Mouse (Mus musculus): ENCODE measurements at regions not wholly inside any gene's neighbourhood (a gene's known extent, or its start where the extent isn't known, plus 50 kb on each side); places are given as distances from the start of the nearest gene placed in this dataset.
A peak's percentile ranks its signal among the peaks of the same experiment; 100 is the strongest.

DNA sequence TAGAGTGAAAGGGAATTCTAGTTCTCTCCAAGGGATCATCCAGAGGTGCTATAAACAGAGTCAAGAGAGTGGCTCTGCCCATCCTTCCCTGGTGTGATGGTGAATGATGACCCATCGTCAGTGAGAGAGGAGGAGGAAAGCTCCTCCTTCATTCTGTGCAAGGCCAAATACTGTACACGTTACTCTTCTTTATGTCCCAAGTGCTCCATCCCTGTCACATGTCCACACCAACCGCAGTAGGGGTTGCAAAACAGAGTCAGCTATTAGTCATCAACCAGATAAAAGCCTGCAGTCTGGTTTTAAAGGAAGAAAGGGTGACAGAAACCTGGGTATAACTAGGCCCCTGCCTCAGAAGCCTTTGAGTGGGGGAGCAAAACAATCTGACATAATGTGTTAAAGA lies 512.2 kb downstream of the Ccdc171 start:
- DNase-seq: no peak

DNA sequence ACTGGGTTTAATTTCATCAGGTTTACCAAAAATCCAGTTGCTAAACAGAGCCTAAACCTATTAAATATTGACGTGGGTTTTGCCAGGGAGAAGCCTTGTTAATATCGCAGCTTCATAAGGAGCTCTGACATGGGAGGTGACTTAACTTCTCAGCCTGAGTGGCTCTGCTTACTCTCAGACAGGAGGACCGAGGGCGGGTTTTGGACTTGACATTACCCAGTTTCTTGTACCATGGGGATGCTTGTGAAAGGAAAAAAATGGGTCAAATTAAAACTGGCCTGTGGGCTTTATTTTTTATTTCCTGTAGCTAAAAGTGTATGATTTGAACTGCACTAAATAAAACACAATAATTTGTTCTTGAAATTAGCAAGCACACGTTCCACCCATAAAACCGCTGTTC lies 524.9 kb downstream of the Ccdc171 start:
- no peak for DNase-seq

DNA sequence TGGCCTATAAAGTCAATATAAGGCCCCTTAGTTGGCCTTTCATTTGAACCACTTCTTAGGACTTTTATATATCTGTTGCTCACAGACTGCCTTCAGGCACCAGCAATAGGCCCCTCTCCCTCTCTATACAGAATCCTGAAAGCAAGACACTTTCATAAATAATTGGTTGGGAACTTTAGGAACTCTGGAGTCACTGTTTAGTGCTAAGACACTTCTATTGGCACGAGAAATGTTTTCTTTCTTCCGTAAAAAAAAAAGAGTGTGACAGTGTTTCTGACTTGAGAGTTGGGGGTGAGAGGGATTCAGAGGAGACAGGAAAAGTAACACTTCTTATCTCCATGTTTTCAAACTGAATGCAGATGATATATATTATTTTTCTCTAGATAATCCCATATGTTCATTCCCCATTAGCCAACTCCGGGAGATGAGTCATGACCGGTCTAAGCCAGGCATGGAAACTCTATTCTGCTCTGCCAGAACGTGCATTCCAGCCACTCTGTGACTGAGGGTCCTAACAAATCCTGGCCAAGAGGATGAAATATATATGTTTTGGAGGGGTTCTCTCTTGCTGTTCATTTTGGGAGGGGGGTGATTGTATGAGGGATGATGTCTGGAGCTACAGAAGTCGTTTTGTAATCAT lies 531.6 kb downstream of the Ccdc171 start:
- DNase-seq: no peak

DNA sequence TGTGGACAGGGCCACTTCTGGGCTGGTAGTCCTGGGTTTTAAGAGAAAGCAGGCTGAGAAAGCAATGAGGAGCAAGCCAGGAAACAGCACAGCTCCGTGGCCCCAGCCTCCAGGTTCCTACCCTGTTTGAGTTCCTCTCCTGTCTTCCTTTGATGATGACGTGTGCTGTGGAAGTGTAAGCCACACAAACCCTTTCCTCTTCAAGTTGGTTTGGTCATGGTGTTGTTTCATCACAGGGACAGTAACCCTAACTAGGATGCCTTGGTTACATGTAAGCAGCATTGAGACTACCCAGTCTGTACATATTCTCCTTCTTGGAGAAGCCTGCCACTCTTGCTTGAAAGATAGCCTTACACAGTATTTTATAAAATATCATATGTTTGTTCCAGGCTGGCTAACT lies 534.8 kb downstream of the Ccdc171 start:
- no peak for DNase-seq

DNA sequence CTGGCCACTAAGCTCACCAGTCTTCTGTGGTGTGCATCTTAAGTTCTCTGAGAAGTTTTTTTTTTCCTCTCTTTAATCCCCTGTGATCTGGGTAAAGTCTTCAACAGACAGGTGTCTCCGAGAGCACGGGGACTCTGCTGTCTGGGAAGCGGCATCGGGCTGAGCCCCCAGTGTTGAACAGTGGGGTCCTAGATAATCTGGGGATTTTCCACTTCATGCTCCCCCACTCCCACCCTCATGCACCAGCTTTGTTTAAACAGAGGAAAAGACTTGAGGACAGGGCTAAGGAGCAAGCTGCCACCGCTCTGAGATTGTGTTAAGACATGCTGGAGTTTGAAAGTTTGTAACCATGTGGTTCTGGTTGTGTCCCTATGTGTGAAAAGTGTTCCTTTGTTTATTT lies 538.4 kb downstream of the Ccdc171 start:
- DNase-seq: no peak

DNA sequence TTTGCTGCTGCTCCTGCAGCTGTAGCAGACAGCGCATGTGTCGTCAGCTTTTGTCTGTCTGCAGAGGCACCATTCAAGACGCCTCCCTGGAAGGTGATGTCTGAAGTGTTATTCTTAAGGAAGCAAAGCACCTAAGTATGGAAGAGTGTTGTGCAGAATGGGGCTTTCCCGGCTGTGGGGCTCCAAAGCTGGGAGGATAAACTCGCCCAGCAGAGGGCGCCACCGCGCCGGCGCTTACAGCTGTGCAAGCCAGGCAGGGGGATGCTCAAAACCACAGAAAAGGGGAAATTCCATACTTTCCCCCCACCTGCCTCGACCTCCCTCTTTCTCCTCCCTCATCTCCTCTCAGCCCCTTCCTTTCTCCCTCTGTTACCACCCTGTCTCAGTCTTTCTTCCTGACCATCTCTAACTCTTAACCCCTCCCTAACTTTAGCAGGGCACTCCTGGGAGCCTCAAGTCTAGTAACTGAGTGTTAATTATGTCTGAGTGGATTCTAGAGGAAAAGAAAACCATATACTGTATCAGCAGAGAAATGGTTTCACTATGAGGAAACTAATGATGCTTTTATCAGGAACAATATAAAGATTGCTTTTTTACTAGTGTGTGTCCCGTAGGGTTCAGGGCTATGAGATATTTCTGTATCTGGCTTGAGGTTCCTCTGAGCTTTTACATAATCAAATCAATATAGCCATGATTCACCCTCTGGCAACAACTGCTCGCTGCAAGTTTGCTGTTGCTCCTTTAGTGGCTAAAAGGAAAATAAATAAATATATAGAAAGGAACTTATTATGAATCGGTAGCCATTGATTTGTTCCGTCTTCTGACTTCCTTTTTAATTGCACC lies 539.5 kb downstream of the Ccdc171 start:
- DNase-seq: peak; percentile 47

DNA sequence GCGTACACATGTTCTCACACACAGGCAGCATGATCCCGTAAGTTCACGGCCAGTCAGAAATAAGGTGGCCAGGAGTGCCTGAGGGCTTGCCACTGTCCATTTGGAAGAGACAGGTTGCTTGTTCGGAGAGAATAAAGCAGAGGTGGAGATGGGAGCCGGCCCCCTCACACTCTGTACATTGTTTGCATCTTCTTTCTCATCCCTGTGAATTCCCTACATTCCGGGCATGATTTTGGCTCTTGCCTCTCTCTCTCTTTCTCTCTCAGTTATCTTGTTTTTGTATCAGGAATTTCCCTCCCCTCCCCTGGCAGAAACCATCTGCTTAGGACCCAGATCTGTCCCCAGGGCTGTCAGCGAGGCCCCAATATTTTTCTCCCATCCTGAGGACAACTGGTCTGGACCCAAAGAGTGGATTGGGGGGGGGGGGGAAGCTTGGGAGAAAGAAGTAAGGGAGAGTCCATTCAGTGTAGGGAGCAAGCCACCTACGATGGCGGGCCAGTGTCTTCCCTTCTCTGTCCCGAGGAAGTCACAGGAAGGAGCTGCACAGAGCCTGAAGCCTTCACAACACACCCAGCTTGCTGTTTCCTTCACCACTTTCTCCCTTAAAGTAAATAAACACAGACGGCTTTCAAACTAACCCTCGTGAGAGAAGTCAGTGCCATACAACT lies 540.2 kb downstream of the Ccdc171 start:
- DNase-seq: no peak

DNA sequence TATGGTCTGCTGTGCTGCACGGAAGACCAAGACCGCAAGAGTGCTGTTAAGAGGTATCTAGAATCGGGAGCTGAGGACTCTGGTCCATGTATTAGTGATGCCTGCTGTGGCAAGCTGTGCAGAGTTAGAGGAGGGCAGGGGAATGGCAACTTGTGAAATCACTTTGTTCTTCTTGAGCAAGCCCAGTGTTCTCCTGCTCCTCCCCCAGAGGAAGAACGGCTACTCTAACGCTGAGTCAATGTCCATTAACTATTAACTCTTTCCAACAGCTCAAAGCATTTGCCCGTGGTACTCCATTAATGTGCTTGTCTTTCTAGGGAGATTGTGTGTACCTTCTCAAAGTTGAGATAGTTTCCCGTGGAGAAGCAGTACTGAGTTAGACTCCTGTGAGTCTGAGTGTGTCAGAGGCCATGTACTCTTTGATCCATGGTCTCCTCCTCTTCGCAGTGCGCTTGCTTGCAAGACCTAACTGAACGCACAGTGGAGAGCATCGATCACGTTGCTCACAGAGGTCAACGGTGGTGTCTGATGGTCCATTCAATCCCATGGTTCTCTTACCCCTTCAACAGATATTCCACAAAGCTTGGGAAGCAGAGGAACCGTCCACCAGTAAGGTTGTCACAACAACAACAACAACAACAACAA lies 542.7 kb downstream of the Ccdc171 start:
- no peak for DNase-seq

DNA sequence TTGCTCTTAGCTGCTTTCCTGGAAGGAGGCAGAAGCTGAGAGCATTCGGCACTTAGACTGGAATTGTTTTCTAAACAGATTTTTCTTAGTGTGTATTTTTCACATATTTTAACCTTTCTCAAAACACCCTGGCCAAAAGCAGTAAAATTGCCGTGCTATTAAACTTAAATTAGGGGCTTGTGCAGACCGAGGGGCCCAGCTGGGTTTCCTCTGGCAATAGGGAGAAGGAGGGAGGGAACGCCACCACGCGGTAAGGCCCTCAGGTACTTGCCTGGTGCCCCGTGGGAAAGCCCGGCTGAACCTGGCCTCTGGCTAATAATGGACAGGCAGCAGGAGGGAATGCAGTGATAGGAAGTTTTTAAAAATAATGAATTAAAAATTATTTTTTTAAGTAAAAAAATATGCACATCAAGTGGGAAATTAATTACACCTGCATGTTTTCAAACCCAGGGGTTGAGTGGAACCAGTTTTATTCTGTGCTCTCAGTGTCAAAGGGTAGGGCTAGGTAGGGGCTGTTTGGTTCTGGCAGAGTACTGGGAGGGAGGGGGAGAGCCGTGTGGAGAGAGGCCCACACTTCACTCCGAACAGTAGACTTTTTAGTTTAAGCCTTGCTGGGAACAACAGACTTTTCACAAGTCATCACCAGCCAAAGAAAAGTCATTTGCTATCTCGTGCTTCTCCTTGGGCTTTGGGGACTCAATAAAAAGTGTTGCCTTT lies 543.8 kb downstream of the Ccdc171 start:
- DNase-seq: no peak

DNA sequence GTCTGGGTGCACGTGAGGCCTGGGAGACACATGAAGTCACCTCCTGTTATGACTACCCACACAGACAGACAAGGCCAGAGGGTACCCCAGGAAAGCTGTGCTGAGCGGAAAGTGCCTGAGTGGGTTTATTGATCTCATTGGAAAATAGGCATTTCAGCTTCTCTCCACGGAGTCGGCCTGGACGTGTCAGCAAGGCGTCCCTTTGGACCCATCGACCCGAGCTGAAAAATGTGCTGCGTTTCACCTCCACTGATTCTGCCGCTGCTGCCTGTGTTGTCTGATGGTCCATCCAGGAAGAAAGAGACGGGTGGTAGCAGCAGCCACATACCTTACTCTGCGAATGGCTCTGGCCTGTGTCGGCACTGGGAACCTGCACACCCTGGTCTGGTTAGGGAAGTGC lies 544.3 kb downstream of the Ccdc171 start:
- DNase-seq: no peak

DNA sequence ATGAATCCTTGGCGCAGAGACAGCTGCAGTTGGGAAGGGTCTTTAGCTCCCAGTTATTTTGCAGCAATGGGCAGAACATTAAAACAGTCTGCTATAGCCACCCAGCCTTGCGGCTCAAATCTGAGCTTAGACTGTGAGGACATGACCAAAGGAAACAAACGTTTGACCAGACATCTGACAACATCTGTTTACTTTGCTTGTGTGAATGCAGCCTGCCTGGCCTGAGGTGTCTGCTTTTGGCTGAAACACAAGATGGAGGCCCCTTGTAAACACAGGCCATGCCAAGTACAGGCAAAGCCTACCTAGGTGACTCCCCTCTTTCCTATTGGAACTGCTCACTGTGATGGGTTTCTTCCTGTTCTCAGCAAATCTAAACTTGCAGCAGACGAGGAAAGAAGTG lies 544.7 kb downstream of the Ccdc171 start:
- no peak for DNase-seq

DNA sequence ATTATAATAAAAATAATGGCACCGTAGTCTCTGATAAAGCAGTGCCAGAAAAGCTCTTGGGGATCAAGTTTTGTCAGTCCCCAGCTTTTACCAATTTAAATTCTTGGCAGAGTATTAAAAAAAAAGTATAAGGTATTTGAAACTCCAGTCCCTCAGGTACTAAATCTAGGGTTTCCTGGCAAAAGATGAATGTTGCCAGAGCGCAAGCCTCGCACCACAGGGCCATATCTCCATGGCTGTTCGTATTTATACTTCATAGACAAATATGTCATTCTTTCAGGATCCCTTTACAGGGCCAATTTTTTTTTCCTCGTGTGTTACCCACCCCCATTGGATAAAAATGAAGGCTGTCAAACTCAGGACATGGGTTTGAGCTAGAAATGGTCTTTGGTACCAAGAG lies 546.8 kb downstream of the Ccdc171 start:
- no peak for DNase-seq

DNA sequence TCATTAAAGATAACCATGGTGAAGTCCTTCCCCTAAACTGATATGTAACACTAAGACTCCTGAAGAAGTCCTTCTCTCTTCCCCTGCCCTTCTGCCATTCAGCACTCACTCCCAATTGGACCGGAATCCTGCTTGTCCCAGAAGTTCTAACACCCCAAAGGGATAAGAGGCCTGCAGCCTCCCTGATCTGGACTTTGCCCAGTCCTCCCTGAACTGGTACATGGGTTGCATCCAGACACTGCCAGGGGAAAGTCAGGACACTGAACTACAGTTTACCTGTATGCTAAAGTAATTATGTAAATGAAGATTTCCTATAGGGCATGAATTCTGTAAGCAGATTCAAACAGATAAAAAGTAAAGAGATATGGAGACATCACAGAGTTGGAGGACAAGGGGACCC lies 551.2 kb downstream of the Ccdc171 start:
- no peak for DNase-seq

DNA sequence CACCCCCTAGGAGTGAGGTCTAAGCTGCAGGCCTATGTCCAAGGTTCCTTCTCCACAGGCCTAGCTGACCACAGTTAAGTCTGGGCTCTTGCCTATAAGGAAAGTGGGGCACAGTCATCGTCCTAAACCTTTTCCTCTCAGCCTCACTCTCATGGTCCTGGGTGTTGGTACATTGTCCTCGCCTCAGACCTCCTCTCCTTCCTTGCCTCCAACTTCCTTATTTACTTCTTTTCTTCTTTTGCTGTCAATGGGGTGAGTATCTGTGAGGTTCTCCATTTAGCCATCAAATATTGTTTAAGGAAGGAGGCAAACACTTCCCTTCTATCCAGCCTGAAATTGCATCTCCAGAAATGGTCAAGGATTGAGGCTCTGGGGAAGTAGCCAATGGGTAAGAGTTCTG lies 554.2 kb downstream of the Ccdc171 start:
- DNase-seq: no peak

DNA sequence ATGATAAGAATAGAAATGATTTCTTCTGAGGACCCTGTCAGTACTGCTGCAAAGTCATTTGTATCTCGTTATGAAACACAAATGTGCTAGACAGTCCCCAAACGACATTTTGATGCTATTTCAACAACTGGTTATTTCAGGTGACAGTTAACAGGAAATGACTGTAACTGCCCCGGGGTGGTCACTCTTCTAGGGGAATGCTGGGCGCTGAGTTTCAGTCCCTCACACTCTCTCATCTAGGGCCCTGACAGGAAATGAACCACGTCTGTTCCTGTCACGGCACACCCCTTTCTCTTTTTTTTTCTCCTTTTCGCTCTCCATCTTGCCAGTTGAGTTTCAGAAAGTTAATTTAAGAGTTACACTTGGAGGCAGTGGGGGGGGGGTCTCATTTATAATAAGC lies 556.2 kb downstream of the Ccdc171 start:
- no peak for DNase-seq

DNA sequence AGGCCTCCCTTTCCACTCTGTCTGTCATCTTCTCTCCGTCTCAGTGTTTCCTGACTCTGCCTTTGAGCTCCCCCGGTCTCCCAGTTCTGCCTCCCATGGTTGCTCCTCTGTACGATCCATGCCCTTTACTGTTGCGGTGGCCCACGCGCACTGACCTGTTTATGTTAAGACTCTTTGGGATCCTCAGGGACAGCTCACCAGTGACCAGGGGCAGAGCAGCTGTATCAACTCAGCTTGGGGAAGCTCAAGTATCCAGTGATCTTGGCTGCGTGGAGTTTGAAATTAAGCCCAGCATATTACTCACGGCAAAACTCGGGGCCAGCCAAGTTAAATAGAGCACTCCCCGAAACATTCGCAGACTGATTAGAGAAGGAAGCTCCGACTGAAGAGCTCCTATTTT lies 562.8 kb downstream of the Ccdc171 start:
- DNase-seq: no peak

DNA sequence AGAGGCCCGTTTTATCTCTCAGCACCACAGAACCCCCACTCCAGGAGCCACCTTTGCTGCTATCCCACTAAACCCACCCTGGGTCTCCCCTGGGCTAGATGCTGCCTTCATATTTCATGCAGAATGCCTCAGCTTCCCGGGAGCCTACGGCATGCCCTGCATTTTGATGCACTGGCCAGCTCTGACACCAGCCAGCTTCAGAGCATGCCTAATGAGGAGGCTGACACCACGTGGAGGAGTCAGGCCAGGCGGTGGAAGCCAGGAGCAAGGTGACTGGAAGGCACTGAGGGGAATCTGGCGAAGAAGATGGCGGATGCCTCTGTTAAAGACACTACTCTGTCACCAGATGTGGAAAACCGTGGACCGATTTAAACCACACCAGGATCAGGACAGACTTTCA lies 567.2 kb downstream of the Ccdc171 start:
- no peak for DNase-seq

DNA sequence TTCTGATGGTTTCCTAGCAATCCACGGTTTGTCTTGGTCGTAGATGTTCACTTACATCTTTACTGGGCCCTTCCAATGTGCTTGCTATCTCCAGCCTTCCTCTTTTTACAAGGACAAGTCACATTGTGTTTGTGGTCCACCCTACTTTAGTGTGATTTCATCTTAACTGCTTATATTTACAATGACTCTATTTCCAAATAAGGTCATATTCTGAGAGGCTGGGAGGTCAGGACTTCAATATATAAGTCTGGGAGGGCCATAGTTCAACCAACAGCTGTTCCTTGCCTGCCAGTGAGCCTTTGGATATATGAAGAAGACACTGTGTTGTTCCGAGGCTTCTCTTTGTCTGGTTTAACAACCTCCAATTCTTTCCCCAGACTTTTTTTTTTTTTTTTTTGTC lies 569.9 kb downstream of the Ccdc171 start:
- DNase-seq: no peak

DNA sequence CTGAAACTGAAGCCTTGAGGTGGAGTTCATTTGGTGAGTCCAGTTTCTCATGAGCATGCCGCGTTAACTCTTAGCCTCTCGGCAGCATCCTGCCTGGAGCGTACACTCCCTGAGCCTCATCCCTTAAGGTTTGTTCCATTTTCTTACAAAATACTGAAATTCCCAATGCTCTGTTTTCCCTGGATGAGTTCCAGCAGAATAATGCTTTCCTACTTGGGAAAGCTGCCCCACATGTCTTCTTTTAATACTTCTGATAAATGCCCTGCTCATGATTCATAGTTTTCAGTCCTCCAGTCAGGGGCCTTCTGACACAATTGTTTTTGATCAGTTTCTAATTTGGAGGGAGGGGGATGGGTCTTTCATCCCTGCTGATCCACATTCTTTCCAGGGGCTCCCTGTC lies 570.7 kb downstream of the Ccdc171 start:
- DNase-seq: no peak

DNA sequence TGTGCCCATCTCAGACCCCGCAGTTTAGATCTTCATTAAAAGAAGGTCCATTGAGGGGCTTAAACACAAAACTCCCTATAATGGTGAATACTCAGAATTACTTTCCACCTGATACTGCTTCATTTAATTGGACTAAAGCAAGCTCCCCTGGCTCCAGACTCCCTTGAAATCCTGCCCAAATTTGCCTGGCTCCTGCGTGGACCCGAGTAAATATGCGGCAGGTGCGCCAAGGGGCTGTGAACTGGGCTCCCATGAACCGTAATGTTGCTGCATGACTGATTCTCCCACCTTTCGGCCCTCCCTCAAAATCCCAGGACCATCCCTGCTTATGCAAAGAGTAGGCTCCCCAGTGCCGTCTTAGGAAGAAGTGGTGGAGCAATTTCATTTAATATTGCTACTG lies 573.7 kb downstream of the Ccdc171 start:
- DNase-seq: no peak

DNA sequence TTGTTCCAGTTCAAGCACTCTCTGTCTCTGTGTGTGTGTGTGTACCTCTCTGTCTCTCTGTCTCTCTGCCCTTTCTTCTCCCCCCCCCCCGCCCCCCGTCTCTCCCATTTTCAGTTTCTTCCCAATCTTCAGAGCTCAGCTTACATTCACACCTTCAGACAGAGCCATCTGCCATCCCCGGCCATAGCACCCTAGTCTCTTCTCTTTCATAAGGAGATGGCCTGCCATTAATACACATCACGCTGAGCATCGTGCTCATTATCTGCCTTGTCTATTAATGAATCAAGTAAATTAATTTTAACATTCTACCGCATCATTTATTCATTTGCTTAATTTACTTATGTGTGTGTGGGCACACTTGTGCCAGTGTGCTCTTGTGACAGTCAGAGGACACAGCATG lies 573.2 kb downstream of the Bnc2 start:
- DNase-seq: no peak

DNA sequence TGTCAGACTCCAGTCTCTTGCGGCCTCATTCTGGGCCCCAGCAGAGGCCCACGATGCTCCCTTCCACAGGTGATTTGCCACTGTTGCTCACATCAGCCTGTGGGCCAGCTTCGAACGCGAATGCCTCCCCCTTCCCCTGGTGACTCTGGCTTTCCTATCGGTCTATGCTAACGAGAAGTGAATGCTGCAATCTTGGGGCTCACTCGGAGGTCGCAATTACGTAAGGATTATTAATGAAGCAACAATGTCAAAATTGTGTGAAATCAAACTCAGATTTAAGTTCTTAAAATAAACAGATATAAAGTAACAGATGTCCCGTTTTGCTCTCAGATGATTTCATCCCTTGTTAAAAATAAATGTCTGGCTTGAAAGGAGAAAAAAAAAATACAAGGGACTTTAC lies 572.3 kb downstream of the Bnc2 start:
- no peak for DNase-seq

DNA sequence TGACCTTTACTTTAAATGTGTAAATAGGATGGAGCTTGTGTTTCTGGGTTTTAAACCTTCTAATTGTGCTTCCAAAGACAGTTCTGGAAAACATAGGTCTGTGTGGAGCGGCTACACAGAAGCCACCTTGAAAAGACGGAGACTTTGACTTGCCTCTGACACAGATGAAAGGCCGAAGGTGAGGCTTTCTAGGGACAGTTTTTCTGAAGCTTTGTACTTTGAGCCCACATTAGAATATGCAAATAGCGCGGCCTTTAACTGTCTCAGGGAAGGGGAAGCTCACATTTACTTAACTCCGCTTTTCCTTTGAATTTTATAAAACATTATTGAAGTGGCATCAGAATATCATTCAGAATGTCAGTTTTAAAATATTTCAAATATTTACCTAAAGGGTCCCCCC lies 566.5 kb downstream of the Bnc2 start:
- DNase-seq: no peak

Measured in thymus, postnatal 25 days (tissue).